Mouse (Mus musculus) left cerebral cortex, adult 9 months (tissue): Measurements from ENCODE around the gene Mapk13.
"Not testable (repeated sequence)": the region's sequence is repeated elsewhere in the genome, so short reads cannot be mapped to it uniquely, and the experiment has no call there.

Experiments used
- DNase-seq, 2 experiments: peaks; one replicate each; pipeline ENCODE4 v3.0.0; 2022; ENCODE audit warnings: low spot score in 2 of 2

Mapk13 gene

DNA sequence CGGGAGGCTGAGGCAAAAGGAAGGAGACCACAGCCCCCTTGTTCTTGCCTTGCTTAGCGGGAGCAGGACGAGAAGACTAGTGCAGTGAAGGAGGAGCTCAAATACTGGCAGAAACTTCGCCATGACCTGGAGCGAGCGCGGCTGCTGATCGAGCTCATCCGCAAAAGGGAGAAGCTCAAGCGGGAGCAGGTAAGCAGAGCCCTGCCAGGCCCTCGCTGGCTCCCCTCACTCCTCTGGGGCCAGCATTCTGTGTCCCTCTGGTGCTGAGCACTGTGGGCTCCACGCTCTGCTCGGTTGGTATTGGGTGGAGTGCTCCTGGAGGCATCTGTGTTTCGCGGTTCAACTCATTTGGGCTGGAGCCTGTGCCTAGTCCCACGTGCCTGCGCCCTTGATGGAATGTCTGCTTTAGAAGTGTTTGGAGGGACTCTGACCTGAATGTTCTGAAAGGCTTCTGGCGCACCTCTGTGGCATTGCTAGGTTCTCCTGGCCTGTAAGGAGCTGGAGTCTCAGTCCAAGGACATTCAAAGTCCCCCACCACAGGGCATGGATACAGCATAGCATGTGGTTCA lies 45.5 kb downstream of the Mapk13 start:
- no peak for DNase-seq

DNA sequence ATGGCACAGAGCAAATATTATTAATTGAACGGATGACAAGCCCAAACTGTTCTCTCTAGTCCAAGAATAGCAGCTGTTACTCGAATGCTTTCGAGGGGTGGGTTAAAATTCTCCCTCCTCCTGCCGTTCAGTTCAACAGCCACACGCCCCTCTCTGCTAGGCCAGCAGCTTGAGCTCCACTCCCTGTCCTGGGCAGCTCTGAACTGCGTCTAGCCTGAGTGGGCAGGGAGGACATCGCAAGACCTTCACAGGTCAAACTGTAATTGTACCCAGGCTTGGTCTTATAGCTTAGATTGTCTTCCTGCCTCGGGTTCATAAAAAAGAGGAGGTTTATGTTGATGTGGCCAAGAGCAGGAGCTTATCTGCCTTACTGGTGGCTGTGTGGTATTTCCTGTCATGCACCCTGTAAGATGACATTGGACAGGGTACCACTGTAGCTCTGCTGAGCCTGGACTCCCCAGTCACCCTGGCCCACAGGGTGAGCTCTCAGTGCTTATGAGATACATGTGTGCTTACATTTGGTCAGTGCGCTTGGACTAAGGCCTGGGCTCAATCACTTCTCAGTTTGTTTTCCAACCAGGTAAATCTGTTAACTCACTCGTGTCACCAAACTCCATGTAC lies 46.4 kb downstream of the Mapk13 start:
- no peak for DNase-seq

DNA sequence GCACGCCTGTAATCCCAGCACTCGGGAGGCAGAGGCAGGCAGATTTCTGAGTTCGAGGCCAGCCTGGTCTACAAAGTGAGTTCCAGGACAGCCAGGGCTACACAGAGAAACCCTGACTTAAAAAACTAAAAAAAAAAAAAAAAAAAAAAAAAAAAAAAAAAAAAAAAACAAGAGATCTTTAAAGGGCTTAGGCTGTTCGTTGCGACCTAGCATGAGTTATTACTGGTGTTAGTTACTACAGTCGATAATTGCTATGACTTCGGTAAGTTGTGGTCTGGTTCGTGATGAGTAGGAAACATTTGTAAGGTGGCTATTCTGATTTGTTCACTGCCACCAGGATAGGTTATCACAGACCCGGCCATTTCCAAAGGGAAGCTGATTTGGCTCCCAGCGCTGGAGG lies 47.2 kb downstream of the Mapk13 start:
- DNase-seq: not testable (repeated sequence)

DNA sequence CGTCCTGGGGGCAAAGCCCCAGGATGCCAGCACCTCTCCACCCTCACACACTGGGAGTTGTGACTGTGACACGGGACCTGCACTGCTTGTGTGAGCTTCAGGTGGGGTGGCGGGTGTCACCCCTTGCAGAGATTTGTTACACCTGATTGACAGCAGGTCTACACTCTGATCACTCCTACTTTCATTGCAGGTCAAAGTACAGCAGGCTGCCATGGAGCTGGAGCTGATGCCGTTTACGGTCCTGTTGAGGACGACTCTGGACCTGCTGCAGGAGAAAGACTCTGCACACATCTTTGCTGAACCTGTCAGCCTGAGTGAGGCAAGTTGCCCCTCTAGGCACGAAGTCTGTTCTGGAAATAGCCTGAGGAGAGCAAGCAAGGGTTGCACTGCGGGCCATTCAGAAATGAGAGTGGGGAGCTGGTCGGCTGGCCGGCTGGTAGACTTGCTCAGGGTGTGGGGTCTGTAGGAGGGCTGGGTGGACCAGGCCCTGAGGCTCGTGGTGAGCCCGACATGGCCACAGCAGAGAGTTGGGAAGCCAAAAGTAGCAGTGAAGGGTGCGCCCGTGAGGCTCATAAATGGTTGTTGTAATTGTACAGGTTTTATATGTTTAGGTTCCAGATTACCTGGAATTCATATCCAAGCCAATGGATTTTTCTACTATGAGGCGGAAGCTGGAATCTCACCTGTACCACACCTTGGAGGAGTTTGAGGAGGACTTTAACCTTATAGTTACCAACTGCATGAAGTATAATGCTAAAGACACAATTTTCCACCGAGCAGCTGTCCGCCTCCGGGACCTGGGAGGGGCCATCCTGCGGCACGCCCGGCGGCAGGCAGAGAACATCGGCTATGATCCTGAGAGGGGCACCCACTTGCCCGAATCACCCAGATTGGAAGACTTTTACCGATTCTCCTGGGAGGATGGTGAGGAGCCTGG lies 48.0 kb downstream of the Mapk13 start:
- no peak for DNase-seq

DNA sequence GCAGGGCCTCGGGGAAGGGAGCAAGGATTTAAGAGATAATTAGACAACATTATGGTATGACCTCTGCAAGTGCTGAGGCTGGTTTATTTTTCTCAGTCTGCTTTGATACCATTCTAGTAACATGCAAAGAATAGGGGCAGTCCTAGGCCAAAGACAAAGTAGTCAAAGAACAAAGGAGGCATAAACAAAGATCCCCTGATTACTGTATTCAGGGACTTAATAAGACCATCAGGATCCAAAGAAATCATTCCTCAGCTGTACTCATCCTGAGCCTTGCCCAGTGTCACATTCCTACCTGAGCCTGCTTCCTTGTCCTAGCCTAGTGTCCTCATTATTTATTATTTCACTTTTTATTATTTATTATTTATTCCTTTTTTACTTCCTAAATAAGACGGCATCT lies 51.1 kb downstream of the Mapk13 start:
- no peak for DNase-seq

DNA sequence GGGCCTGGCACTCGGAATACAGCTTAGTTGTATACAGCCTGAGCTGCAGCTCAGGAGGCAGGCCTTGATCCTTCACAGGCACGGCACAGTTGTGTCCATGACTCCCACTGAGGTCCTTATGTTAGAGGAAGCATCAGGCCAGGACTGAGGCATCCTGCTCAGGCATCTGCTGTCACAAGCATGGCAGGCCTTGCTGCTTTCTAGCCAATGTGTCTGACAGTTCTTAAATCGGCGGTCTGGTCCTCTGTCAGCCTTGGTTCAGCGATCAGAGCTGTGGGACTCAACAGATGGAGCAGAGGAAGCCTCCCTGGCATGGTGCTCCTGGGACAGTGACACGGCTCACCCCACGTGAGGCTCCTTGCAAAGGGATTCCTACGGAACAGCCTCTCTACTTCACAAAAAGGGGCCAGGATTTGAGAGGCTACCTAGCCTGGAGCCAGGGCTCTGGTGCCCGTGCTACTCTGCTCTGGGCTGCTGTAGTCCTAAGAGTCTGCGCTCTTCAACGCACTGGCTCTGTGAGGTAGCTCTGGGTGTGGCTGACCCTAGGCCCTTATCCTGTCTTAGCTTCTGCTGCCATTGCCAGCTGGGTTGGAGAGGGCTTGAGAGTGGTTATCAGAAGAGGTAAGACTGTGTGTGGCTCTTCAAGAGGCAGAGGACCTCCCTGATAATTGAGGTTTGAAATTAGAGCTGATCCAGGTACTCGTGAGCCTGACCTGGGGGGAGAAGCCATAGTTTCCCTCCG lies 54.1 kb downstream of the Mapk13 start:
- no peak for DNase-seq

DNA sequence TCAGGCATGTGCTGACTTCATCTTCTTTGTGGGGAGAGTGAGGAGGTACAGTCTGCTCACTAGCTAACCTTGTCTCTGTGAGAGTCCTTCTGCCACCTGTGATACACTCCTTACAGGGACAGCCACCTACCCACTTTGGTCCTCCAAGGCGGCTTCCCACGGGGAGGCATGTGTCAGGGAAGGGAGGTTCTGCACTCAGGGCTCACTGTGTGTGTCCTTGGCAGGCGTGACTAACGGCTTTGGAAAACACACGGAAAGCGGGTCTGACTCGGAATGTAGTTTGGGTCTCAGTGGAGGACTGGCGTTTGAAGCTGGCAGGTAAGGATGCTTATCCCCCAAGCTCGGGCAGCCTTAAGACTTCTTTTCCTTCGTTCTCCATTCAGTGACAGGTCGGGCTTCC lies 54.7 kb downstream of the Mapk13 start:
- no peak for DNase-seq

DNA sequence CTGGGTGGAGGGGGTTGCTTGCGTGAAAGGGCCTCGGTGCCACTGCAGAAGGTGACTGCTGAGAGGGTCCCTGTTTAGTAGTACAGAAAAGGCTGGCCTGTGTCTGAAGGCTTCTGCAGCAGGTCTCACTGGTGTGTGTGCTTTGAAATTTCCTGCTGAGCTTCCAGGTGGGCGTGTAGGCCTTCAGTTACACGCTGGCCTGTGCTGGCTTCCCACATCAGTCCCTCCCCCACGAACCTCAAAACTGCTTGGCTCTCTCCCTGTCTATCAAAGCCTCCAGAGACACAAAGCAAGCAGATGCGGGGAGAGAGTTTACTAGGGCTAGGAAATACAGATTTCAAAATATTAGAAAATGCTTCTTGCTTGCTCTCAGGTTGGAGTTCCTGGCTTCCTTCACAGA lies 55.8 kb downstream of the Mapk13 start:
- peak in 1 of 2 experiments; percentile 58 for DNase-seq

DNA sequence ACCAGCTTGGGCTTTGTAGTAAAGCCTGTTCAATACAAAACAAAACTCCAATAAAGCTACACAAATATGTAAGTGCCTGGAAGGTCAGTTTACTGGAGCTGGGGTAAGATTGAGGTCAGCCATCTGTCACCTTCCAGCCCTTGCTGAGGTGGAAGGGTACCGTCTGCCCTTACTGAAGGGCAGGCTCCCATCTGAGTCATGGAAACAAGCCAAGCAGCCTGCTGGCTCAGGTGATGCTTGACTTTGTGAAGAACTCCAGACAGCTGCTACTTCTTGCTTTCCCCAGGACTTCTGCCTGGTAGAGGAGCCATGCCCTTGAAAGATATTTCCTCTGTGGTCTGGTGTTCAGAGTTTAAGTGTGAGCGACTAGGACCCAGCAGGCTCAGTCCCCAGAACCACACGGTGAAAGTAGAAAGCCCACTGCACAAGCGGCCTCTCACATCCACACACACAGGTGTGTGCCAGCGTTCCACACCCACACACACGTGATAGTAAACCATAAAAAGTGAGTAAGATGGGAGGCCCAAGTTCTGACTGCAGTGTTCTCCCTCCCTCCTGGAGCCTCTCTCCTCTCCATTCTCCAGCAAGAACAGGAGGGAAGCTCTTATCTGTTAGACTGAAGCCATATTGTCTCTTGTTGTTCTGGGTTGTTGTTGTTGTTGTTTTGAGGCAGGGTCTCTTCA lies 56.4 kb downstream of the Mapk13 start:
- no peak for DNase-seq

DNA sequence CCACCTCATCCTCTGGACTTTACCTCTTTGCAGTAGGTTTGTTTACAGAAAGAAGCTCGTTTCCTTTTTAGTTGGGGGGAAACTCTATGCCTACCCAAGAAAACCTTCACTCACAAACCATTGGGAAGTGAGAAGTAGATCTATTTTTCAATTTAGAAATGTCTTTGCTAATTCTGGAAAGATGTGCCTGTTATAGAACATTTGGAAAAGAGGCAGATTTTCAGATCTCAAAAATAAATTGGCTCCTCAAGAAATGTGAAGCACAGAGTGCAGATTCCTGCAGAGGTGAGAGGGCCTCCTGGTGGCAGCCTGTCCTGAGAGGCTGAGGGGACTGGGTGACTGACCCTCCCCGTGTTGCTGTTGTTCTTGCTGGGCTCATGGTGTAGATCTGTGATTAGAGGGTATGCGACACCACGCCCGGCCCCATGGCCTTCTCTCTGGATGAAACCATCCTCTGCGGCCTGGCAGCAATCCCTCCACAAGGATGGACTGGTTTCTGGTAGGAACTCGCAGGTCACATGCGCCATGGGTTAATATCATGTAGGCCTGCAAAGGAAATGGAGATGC lies 58.7 kb downstream of the Mapk13 start:
- DNase-seq: no peak

DNA sequence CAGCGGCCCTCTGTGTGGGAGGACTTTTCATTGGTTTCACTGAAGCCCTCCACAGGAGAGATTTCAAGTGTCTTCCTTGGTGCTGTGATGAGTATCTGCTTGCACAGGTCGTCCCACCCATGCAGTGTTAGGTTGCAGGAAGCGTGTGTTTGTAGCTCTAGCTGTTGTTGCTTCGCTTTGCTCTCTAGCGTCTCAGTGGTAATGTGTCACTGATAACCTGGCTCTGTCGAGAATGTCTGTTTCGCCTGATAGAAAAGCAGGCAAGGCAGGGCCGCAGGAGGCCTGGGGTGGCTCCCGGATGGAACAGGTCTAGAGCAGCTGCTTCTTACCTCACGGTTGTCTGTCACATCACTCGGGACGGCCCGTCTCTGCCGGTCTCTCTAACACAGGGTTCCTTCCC lies 60.0 kb downstream of the Mapk13 start:
- no peak for DNase-seq
